Mouse (Mus musculus): Measurements from ENCODE around the gene Lbhd1. TPM values are rescaled to one million over a fixed set of nuclear protein-coding genes. Genes with fewer than 3 reads are reported as not detected.
A peak's percentile ranks its signal among the peaks of the same experiment; 100 is the strongest.

Gene Lbhd1
- polyA plus RNA-seq, 1 experiment from 2014 or later: 84.3 TPM

DNA sequence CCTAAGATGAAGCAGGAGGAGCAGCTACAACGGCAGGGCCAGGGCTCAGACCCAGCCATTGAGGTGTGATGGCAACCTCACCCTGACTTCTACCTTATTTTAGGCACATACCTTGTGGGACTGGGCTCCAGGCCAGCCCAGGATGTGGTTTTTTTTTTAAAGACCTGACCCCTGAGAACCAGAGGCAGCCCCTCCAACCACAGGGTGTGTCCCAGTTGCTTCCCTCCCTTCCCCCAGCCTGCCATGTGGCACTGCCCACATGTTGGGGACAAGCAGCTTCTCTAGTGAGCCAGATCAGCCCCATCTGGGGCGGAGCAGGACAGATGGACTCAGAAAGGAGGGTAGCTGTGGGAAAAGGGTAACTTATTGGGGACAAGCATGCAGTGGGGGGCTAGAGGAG, 43.2 kb downstream of the Lbhd1 start:
- no peaks in the 10 kb centered on the region for H3K9me3 ChIP-seq (ENCODE audit: low read length)
- H3K27me3 ChIP-seq (ENCODE audit: insufficient read depth, low read length): no peaks in the 10 kb centered on the region
- no peak overlapping the region for H3K27ac ChIP-seq (ENCODE audit: low read length)
- peaks cover 19% of the 10 kb centered on the region for H3K4me1 ChIP-seq (ENCODE audit: insufficient read depth, low read length)
- peaks cover 22% of the 10 kb centered on the region; the same call in 1 of the 2 replicates for H3K36me3 ChIP-seq (ENCODE audit: insufficient read depth, low read length)
- WGBS: 83% methylated on average over 2 of the region's 2 CpGs
- no peak for ATAC-seq (ENCODE audit: low FRiP score, low TSS enrichment)
- no peak overlapping the region for H3K4me2 ChIP-seq (replicated peaks; ENCODE audit: low read depth, low read length)
- H3K4me3 ChIP-seq (ENCODE audit: low read length): no peak overlapping the region
- H3K9ac ChIP-seq (replicated peaks; ENCODE audit: low read length): no peak overlapping the region

DNA sequence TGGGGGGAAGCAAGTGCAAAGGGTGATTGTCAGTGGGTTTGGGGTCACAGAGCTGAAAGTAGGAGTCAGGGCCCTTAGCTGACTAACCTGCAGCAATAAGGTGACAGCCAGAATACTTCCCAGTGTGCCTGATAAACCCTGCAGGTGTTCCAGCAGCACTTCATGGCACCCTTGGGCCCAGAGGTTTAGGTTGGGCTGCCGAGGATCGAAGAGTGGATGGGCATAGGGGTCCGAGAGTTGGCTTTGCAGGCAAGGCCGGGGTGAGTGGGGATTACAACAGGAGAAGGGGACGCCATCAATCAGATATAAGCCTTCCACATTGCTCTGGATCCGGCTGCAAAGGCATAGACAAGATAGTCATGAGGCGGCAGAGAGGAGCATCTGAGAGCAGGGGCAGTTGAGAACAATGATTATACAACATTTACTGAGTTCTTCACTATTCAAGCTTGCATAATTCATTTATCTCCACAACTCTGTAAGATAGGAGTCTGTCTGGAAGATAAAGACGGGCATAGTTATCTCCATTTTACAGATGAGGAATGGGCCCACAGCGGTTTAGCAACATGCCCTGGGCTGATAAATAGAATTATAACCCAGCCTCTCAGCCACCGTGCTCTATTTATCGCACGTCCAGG, 44.5 kb downstream of the Lbhd1 start:
- peaks cover 18% of the 10 kb centered on the region for H3K4me1 ChIP-seq (ENCODE audit: insufficient read depth, low read length)
- 87% methylated on average over 12 of the region's 12 CpGs for WGBS
- no peak overlapping the region for H3K4me2 ChIP-seq (replicated peaks; ENCODE audit: low read depth, low read length)
- no peaks in the 10 kb centered on the region for H3K9me3 ChIP-seq (ENCODE audit: low read length)
- no peak overlapping the region for H3K27ac ChIP-seq (ENCODE audit: low read length)
- no peaks in the 10 kb centered on the region for H3K27me3 ChIP-seq (ENCODE audit: insufficient read depth, low read length)
- no peak overlapping the region for H3K9ac ChIP-seq (replicated peaks; ENCODE audit: low read length)
- no peak for ATAC-seq (ENCODE audit: low FRiP score, low TSS enrichment)
- H3K4me3 ChIP-seq (ENCODE audit: low read length): no peak overlapping the region
- H3K36me3 ChIP-seq (ENCODE audit: insufficient read depth, low read length): peaks cover 19% of the 10 kb centered on the region; the same call in 1 of the 2 replicates

DNA sequence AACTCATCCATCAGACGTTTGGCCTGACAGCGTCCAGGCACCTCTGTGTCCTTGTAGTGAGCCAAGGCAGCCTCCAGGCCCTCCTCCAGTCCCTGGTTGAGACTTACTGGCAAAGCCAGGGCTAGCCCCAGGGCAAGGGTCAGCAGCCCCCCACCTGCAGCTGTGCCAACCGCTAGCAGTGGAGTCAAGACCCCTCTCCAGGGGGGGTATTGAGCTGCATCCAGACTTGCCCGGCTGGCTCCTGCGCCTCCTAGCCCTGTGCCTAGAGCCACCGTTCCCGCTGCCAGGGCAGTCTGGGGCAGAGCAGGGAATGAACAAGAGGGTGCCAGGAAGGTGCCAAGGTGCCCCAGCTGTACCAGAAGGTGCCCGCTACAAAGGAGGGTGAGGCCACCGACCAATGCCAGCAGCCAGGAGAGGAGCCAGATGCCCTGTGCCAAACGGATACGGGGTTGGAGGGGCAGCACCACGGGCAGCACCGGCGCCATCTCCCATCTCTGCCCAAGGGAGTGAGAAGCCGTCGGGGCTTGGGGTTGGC, 45.2 kb downstream of the Lbhd1 start:
- 22% methylated on average over 16 of the region's 16 CpGs for WGBS
- H3K36me3 ChIP-seq (ENCODE audit: insufficient read depth, low read length): peaks cover 23% of the 10 kb centered on the region; the same call in 1 of the 2 replicates

DNA sequence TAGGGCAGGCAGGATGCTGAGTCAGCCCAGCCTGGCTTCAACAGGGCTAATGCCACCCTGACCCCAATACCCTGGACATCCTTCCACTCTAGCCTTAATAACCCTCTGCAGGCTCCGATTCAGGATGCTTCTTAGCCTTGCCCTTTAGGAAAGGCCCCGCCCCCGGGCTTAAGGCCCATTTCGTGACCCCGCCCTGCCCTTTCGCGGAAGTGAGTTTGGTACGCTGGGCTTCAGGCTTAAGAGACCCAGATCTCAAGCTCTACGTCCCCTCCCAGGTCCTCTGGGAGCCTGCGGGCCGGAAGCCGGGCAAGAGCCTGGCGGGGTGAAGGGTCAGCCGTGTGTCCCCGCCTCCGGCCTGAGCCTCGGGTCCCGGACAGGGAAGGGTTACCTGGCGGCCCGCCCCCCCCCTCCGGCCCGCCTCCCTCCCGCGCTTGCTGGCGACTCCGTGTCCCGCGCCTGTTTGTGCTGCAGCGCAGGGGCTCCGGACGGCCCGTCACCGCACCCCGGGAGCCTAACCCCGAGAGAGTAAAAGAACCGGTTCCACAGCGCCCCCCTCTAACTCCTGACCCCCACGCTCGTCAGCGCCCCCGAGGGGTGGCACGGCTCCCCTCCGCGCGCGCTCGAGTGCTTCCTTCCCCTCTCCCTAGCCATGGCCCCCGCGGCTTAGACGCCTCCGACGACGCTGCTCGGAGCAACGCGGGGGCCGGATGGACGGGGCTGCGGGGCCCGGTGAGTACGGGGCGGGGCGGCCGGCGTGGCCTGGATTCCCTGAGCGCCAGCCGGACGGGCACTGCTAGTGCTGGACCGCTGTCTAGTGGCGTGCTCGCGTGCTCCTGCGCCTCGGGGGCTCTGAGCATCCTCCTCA, 45.9 kb downstream of the Lbhd1 start, which contains the start of the genes Rom1 and Eml3:
TSS of gene Rom1 (minus strand) at position 133 of the 865 bp plus-strand sequence.
TSS of gene Eml3 (plus strand) at position 329 of the 865 bp plus-strand sequence.
- Histone ChIP-seq H3K27ac (ENCODE audit: low read length) (peak within 1 kb of the TSS; percentile 91), H3K9ac (replicated peaks; ENCODE audit: low read length) (peak within 1 kb of the TSS; percentile 91), H3K27me3 (ENCODE audit: insufficient read depth, low read length) (no peaks in the 10 kb centered on the region), H3K36me3 (ENCODE audit: insufficient read depth, low read length) (peaks cover 29% of the 10 kb centered on the region; the same call in 1 of the 2 replicates), H3K4me1 (ENCODE audit: insufficient read depth, low read length) (peaks cover 18% of the 10 kb centered on the region), H3K4me2 (replicated peaks; ENCODE audit: low read depth, low read length) (peak within 1 kb of the TSS; percentile 76), H3K9me3 (ENCODE audit: low read length) (no peaks in the 10 kb centered on the region), H3K4me3 (ENCODE audit: low read length) (peak within 1 kb of the TSS; percentile 90)
- WGBS: 1% methylated on average over 71 of the region's 74 CpGs
- peak; percentile 89 for ATAC-seq (ENCODE audit: low FRiP score, low TSS enrichment)

More for the DNA sequence above, 45.2 kb downstream of the Lbhd1 start:
- H3K27ac ChIP-seq (ENCODE audit: low read length): peak overlapping the region; percentile 91
- no peaks in the 10 kb centered on the region for H3K9me3 ChIP-seq (ENCODE audit: low read length)
- peak overlapping the region; percentile 91 for H3K9ac ChIP-seq (replicated peaks; ENCODE audit: low read length)
- H3K4me2 ChIP-seq (replicated peaks; ENCODE audit: low read depth, low read length): peak overlapping the region; percentile 76
- peaks cover 18% of the 10 kb centered on the region for H3K4me1 ChIP-seq (ENCODE audit: insufficient read depth, low read length)
- H3K27me3 ChIP-seq (ENCODE audit: insufficient read depth, low read length): no peaks in the 10 kb centered on the region
- peak overlapping the region; percentile 90 for H3K4me3 ChIP-seq (ENCODE audit: low read length)
- peak; percentile 37 for ATAC-seq (ENCODE audit: low FRiP score, low TSS enrichment)

DNA sequence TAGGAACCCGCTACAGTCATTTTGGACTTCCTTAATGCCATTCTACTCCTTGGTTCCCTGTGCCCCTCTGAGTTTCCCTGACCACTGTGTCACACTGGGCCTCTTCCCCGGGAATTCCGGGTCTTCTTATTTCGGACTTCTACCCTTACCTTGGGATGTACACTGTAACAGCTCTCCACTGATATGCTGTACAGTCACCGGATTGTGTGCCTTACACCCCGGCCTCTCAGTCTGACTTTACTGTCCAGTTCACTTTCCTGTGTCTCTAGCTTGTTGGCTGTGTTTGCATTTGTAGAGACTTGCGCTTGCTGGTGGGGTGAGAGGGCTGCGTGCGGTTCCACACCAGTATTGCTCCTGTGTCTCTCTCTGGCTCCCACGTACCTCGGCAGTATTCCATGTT, 46.6 kb downstream of the Lbhd1 start:
- Histone ChIP-seq H3K4me1 (ENCODE audit: insufficient read depth, low read length) (peaks cover 18% of the 10 kb centered on the region), H3K9me3 (ENCODE audit: low read length) (no peaks in the 10 kb centered on the region), H3K4me3 (ENCODE audit: low read length) (peak overlapping the region; percentile 90), H3K27me3 (ENCODE audit: insufficient read depth, low read length) (no peaks in the 10 kb centered on the region), H3K36me3 (ENCODE audit: insufficient read depth, low read length) (peaks cover 34% of the 10 kb centered on the region; the same call in 1 of the 2 replicates), H3K4me2 (replicated peaks; ENCODE audit: low read depth, low read length) (peak overlapping the region; percentile 76), H3K9ac (replicated peaks; ENCODE audit: low read length) (peak overlapping the region; percentile 91), H3K27ac (ENCODE audit: low read length) (peak overlapping the region; percentile 91)
- no peak for ATAC-seq (ENCODE audit: low FRiP score, low TSS enrichment)
- 5% methylated on average over 11 of the region's 11 CpGs for WGBS

DNA sequence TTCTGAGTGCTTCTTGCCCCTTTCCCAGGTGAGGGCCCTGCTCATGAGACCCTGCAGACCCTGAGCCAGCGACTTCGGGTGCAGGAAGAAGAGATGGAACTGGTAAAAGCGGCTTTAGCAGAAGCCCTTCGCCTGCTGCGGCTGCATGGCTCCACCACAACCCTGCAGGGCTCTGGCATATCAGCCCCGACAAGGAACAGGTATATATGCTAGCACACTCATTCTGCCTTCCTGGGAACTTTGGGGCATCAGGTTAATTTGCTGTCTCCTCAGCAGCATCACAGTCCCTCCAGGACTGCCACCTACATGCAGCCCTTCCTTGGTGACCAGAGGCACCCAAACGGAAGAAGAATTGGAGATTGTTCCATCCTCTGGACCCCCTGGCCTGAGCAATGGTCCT, 47.2 kb downstream of the Lbhd1 start:
- peaks cover 18% of the 10 kb centered on the region for H3K4me1 ChIP-seq (ENCODE audit: insufficient read depth, low read length)
- WGBS: 74% methylated on average over 7 of the region's 7 CpGs
- peak overlapping the region; percentile 91 for H3K9ac ChIP-seq (replicated peaks; ENCODE audit: low read length)
- peak overlapping the region; percentile 90 for H3K4me3 ChIP-seq (ENCODE audit: low read length)
- H3K36me3 ChIP-seq (ENCODE audit: insufficient read depth, low read length): peaks cover 32% of the 10 kb centered on the region
- no peak for ATAC-seq (ENCODE audit: low FRiP score, low TSS enrichment)
- H3K27ac ChIP-seq (ENCODE audit: low read length): no peak overlapping the region
- H3K27me3 ChIP-seq (ENCODE audit: insufficient read depth, low read length): no peaks in the 10 kb centered on the region
- H3K4me2 ChIP-seq (replicated peaks; ENCODE audit: low read depth, low read length): peak overlapping the region; percentile 76
- no peaks in the 10 kb centered on the region for H3K9me3 ChIP-seq (ENCODE audit: low read length)

DNA sequence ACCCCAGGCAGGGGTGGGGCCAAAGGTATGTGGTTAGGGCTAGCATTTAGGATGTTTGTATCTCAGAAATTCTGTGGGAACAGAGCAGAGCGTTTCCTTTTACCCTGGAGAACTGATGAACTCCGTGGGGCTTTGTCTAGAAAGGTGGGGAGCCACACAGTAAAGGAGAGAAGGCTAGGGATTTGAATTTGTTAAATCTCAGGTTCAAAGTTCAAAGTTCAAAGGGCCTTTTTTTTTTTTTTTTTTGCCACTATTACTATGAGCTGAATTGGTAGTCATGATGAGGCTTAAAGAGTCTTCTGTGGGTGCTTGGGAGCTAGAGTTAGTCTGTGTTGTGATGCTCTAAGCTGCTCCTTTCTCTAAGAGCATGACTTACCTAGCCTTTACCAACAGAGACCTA, 53.2 kb downstream of the Lbhd1 start:
- peaks cover 10% of the 10 kb centered on the region for H3K4me1 ChIP-seq (ENCODE audit: insufficient read depth, low read length)
- WGBS: 86% methylated on average over 2 of the region's 2 CpGs

DNA sequence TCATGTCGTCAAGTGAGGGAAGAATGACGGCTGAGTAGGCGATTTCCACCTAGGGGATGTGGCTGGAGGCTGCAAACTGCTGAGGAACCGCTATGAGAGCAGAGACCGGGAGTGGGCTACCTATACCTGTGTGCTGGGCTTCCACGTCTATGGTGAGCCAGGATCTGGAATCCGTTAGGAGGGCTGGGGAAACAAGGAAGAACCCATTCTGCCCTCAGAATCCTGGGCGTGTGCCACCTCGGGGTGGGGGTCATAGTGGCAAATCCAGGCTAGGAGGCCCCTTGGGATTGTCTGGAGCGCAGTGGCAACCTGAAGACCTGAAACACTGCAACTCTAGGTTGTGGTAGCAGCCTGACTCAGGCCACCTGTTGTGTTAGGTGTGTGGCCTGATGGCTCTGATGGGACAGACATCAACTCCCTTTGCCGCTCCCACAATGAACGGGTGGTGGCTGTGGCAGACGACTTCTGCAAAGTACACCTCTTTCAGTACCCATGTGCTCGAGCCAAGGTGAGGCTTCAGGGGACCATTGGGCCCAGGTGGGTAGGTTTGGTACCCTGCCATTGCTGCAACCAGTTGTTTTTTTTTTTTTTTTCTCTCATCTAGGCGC, 57.1 kb downstream of the Lbhd1 start:
- H3K27ac ChIP-seq (ENCODE audit: low read length): no peak overlapping the region

More for the DNA sequence above, 53.2 kb downstream of the Lbhd1 start:
- Histone ChIP-seq H3K9me3 (ENCODE audit: low read length) (no peaks in the 10 kb centered on the region), H3K4me3 (ENCODE audit: low read length) (no peak overlapping the region), H3K4me2 (replicated peaks; ENCODE audit: low read depth, low read length) (no peak overlapping the region), H3K36me3 (ENCODE audit: insufficient read depth, low read length) (peaks cover 43% of the 10 kb centered on the region), H3K9ac (replicated peaks; ENCODE audit: low read length) (no peak overlapping the region), H3K27ac (ENCODE audit: low read length) (no peak overlapping the region), H3K27me3 (ENCODE audit: insufficient read depth, low read length) (no peaks in the 10 kb centered on the region)
- ATAC-seq (ENCODE audit: low FRiP score, low TSS enrichment): no peak

DNA sequence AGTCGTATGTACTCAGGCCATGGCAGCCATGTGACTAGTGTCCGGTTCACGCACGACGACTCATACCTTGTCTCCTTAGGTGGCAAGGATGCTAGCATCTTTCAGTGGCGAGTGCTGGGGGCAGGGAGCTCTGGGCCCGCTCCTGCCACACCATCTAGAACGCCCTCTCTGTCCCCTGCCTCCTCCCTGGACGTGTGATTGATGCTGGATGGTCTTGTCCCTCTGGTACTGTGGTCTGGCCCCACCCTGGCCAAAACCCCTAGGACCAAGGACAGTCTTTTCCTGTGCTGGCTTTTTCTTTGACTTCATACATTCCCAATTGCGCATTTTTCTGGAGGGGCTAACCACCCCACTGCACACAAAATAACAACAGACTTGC, 57.6 kb downstream of the Lbhd1 start:
- H3K36me3 ChIP-seq (ENCODE audit: insufficient read depth, low read length): peaks cover 39% of the 10 kb centered on the region
- WGBS: 25% methylated on average over 10 of the region's 10 CpGs
- ATAC-seq (ENCODE audit: low FRiP score, low TSS enrichment): peak; percentile 28; the same call in 1 of the 2 replicates

More for the DNA sequence above, 57.1 kb downstream of the Lbhd1 start:
- 75% methylated on average over 15 of the region's 15 CpGs for WGBS
- no peak overlapping the region for H3K9ac ChIP-seq (replicated peaks; ENCODE audit: low read length)
- no peaks in the 10 kb centered on the region for H3K27me3 ChIP-seq (ENCODE audit: insufficient read depth, low read length)
- peaks cover 34% of the 10 kb centered on the region for H3K4me1 ChIP-seq (ENCODE audit: insufficient read depth, low read length)
- ATAC-seq (ENCODE audit: low FRiP score, low TSS enrichment): no peak
- H3K4me2 ChIP-seq (replicated peaks; ENCODE audit: low read depth, low read length): peak overlapping the region; percentile 69
- H3K36me3 ChIP-seq (ENCODE audit: insufficient read depth, low read length): peaks cover 36% of the 10 kb centered on the region
- H3K4me3 ChIP-seq (ENCODE audit: low read length): peak overlapping the region; percentile 98
- no peaks in the 10 kb centered on the region for H3K9me3 ChIP-seq (ENCODE audit: low read length)

More for the DNA sequence above, 57.6 kb downstream of the Lbhd1 start:
- Histone ChIP-seq H3K27ac (ENCODE audit: low read length) (peak overlapping the region; percentile 81), H3K4me3 (ENCODE audit: low read length) (peak overlapping the region; percentile 98), H3K27me3 (ENCODE audit: insufficient read depth, low read length) (no peaks in the 10 kb centered on the region), H3K4me1 (ENCODE audit: insufficient read depth, low read length) (peaks cover 34% of the 10 kb centered on the region), H3K9ac (replicated peaks; ENCODE audit: low read length) (peak overlapping the region; percentile 99), H3K4me2 (replicated peaks; ENCODE audit: low read depth, low read length) (peak overlapping the region; percentile 69), H3K9me3 (ENCODE audit: low read length) (no peaks in the 10 kb centered on the region)

Data from kidney, embryonic 16.5 days (tissue).